Mouse (Mus musculus) intestine, embryonic 15.5 days (tissue): ENCODE results near the gene Cdh5. TPM values are rescaled to one million over a fixed set of nuclear protein-coding genes. Genes with fewer than 3 reads are reported as not detected.

Experiments used
- ATAC-seq: fragments of 200-750 bp; cut with Nextera tagmentation; 2 replicates; pipeline ENCODE4 v1.8.0; 2017; ENCODE audit warnings: moderate TSS enrichment, moderate library complexity
- H3K27ac ChIP-seq: fragments of 300-500 bp; sonication (generic); 2 replicates; pipeline ENCODE4 v1.5.1; 2015; ENCODE audit warnings: mild to moderate bottlenecking, inconsistent platforms
- H3K27me3 ChIP-seq: fragments of 300-500 bp; sonication (generic); replicated peaks from 2 replicates; pipeline ENCODE4 v1.6.1; 2015; ENCODE audit warnings: inconsistent platforms
- H3K36me3 ChIP-seq: fragments of 300-500 bp; sonication (generic); 2 replicates; pipeline ENCODE4 v1.6.1; 2015; ENCODE audit warnings: inconsistent platforms
- H3K4me1 ChIP-seq: fragments of 300-500 bp; sonication (generic); replicated peaks from 2 replicates; pipeline ENCODE4 v1.6.1; 2015; ENCODE audit warnings: inconsistent platforms
- H3K4me2 ChIP-seq: fragments of 300-500 bp; sonication (generic); replicated peaks from 2 replicates; pipeline ENCODE4 v1.6.1; 2015; ENCODE audit warnings: mild to moderate bottlenecking, inconsistent platforms
- H3K4me3 ChIP-seq: fragments of 300-500 bp; sonication (generic); replicated peaks from 2 replicates; pipeline ENCODE4 v1.5.1; 2015; ENCODE audit warnings: inconsistent platforms
- H3K9ac ChIP-seq: fragments of 300-500 bp; sonication (generic); 2 replicates; pipeline ENCODE4 v1.6.1; 2015; ENCODE audit warnings: inconsistent platforms
- H3K9me3 ChIP-seq: fragments of 300-500 bp; sonication (generic); 2 replicates; pipeline ENCODE4 v1.6.1; 2016; ENCODE audit warnings: inconsistent platforms
- WGBS: fragments of 180-500 bp; shearing (Covaris S2); methylation state at CpG from one replicate; pipeline ENCODE4 v1.1.7; 2015; 5-methylcytosine and 5-hydroxymethylcytosine counted together
- polyA plus RNA-seq: library from polyadenylated mRNA; unstranded; fragments of >200 nt; fragmentation: Nextera tagmentation; extraction: Ambion mirVana; gene quantifications from 2 replicates; pipeline ENCODE4 v1.2.1, GENCODE M21; 2015

Gene Cdh5
- polyA plus RNA-seq, 1 experiment from 2014 or later = 25.3 TPM

DNA sequence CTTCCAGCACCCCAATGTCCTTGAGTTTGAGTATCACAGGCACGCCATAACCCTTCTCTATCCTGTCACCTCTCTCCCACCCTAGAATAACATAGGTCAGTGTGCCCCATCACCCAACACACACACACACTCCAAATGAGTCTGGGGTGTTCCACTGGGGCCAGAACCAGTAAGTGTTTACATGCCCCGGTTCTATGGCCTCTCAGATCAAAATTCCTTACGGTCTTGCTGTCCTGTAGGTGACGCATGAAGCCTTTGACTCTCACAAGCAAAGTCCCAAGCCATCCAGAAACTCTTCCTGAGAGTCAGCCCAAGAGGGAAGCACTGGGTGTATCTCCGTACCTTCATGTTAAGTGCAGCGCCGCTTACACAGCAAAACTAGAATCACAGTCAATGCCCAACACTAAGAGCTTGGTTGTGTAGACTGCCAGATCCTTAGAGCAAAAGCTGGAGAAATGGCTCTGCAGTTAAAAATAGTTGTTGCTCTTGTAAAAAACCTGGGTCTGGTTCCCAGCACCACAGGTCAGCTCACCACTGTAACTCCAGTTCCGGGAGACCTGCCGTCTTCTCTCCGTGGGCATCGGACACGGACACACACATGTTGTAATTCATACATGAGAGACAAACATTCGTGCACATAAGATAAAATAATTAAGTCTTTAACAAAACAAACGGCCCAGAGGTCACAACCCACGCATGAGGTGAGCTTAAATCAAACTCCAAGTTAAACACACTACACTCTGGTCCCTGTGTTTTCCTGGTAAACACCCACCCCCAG lies 45.5 kb downstream of the Cdh5 start:
- Histone ChIP-seq H3K4me1 (no peaks in the 10 kb centered on the region), H3K27me3 (no peaks in the 10 kb centered on the region), H3K36me3 (no peaks in the 10 kb centered on the region), H3K4me3 (no peak overlapping the region), H3K9ac (no peak overlapping the region), H3K4me2 (no peak overlapping the region), H3K9me3 (no peaks in the 10 kb centered on the region), H3K27ac (no peak overlapping the region)
- peak; percentile 4; the same call in 1 of the 2 replicates for ATAC-seq
- 85% methylated on average over 15 of the region's 15 CpGs for WGBS

DNA sequence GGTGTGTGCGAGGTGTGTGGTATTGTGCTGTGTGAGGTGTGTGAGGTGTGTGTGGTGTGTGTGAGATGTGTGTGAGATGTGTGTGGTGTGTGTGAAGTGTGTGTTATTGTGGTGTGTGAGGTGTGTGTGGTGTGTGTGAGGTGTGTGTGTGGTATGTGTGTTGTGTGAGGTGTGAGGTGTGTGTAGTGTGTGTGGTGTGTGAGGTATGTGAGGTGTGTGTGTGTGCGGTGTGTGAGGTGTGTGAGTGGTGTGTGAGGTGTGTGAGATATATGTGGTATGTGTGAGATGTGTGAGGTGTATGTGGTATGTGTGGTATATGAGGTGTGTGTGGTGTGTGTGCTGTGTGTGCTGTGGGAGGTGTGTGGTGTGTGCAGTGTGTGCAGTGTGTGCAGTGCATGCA lies 46.5 kb downstream of the Cdh5 start:
- no peak overlapping the region for H3K27ac ChIP-seq
- no peaks in the 10 kb centered on the region for H3K36me3 ChIP-seq
- H3K4me2 ChIP-seq = no peak overlapping the region
- no peak overlapping the region for H3K4me3 ChIP-seq
- H3K27me3 ChIP-seq = no peaks in the 10 kb centered on the region
- no peak overlapping the region for H3K9ac ChIP-seq
- H3K9me3 ChIP-seq = no peaks in the 10 kb centered on the region
- H3K4me1 ChIP-seq = no peaks in the 10 kb centered on the region
- no peak for ATAC-seq
- 94% methylated on average over 2 of the region's 2 CpGs for WGBS

DNA sequence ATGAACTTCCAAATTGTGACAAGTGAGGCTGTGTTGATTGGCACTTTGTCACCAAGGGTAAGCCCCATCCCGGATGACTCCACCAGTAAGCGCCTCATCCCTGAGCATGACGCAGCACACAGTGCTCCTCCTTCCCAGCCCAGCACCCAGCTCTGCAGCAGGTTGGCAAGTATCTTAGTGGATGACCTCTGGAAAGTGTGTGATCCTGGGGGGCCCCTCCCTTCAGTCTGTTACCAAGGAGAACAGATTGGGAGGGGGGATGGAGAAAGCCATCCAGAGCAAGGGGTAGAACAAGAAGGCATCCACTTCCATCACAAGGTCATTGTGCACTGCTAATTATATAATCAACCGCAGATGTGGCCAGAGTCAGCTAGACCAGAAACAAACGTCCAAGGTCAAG lies 59.3 kb downstream of the Cdh5 start:
- Histone ChIP-seq H3K36me3 (no peaks in the 10 kb centered on the region), H3K9me3 (no peaks in the 10 kb centered on the region), H3K27ac (no peak overlapping the region), H3K4me2 (no peak overlapping the region), H3K27me3 (0 out of 2 replicates have a peak, but pooled peaks cover 3% of the 10 kb centered on the region), H3K4me3 (no peak overlapping the region), H3K4me1 (no peaks in the 10 kb centered on the region), H3K9ac (no peak overlapping the region)
- no peak for ATAC-seq
- 71% methylated on average over 5 of the region's 5 CpGs for WGBS

DNA sequence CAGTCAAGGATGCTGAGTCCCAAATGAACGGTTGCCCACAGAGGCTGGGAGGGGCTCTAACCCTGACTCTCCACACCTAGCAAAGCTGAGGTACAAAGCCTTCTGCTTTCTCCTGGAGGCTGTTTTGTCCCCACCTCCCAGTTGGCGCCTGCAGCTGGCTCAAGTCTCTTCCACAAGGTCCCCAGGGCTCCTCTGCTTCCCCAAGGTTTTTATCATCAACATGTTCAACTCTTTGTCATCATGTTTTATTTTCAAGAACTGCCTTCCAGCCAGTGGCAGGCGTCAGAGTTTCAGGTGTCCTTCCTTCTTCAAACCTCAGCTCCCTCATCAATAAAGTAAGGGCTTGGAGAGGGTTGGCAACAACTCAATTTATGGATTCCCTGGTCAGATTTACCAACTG lies 68.0 kb downstream of the Cdh5 start:
- 85% methylated on average over 3 of the region's 3 CpGs for WGBS
- Histone ChIP-seq H3K36me3 (no peaks in the 10 kb centered on the region), H3K4me1 (peaks cover 9% of the 10 kb centered on the region), H3K9me3 (no peaks in the 10 kb centered on the region), H3K4me2 (no peak overlapping the region), H3K27ac (no peak overlapping the region), H3K9ac (no peak overlapping the region), H3K4me3 (no peak overlapping the region), H3K27me3 (peaks cover 39% of the 10 kb centered on the region)
- no peak for ATAC-seq

DNA sequence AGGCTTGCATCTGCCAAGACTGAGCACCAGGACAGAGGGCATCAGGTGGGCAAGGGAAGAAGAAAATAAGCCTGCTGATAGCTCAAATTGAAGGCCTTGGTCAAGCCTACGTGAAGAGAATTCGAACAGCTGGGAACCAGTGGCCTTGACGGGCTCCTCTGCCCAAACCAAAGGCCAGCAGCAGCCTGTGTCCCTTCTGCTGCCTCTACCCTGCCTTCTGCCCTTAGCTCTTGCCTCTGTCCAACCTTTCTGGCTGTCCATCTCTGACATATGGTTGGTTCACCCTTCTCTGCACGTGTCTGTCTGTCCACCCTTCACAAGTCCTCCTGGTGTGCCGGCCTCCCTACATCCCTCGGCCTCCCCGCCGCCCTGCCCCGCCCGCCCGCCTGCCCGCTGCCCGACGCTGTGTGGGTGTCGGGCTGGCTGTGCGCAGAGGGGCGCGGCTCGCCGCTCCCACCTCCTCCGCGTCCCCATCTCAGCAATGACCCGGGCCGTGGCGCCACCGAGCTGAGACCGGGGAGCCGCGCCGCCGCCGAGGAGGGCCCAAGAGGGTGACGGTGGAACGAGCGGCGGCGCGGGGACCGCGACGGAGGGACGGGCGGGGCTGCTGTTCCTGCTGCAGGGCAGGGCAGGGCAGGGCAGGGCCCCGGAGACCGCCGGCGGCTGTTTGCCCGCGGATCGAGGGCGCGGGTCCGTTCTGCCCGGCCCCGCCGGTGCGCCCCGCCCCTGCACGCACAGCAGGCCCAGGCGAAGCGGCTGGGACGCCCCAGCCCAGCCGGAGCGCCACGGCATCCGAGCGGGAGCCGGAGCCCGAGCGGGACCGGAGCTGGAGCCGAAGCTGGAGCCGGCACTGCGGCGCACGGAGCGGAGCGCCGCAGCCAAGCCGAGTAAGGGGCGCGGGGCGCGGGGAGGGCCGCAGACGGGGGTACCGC lies 69.0 kb downstream of the Cdh5 start, which contains the start of gene Bean1:
Bean1 (plus strand) TSS at position 325 of the 932 bp plus-strand sequence.
- peak; percentile 91 for ATAC-seq
- Histone ChIP-seq H3K9me3 (no peaks in the 10 kb centered on the region), H3K36me3 (no peaks in the 10 kb centered on the region), H3K27me3 (peaks cover 39% of the 10 kb centered on the region), H3K9ac (peak within 1 kb of the TSS; percentile 71), H3K4me1 (peaks cover 9% of the 10 kb centered on the region), H3K4me3 (peak within 1 kb of the TSS; percentile 62), H3K4me2 (peak within 1 kb of the TSS; percentile 98), H3K27ac (no peak within 1 kb of the TSS)
- 2% methylated on average over 87 of the region's 87 CpGs for WGBS

DNA sequence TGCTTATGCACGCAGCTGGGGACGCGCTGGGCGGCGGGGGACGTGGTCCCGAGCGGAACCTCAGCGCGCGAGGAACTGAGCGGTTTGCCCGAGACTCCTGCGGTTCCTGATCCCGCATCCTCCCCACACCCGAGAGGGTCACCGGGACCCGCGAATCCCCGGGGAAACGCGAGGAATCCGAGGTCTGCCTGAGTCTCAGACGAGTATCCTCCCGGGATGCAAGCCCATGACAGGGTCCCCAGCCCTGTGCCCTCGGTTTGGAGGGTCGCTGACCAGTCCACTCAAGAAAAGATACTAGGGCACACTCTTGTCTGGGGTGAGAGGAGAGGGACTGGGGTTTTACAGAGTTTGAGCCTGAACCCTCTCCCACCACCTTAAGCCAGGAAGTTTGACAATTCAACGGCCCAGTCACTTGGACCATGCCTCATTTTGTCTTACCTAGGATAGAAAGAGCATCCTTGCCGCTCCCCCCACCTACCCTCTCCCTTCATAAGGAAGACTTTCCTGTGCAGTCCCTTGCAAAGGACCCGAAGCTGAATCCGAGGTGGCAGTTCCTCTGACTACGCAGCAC lies 69.7 kb downstream of the Cdh5 start:
- Histone ChIP-seq H3K9me3 (no peaks in the 10 kb centered on the region), H3K27ac (no peak overlapping the region), H3K4me2 (peak overlapping the region; percentile 98), H3K36me3 (no peaks in the 10 kb centered on the region), H3K4me3 (peak overlapping the region; percentile 62), H3K9ac (peak overlapping the region; percentile 71), H3K4me1 (peaks cover 9% of the 10 kb centered on the region), H3K27me3 (peaks cover 39% of the 10 kb centered on the region)
- 4% methylated on average over 32 of the region's 32 CpGs for WGBS
- peak; percentile 6; the same call in 1 of the 2 replicates for ATAC-seq

DNA sequence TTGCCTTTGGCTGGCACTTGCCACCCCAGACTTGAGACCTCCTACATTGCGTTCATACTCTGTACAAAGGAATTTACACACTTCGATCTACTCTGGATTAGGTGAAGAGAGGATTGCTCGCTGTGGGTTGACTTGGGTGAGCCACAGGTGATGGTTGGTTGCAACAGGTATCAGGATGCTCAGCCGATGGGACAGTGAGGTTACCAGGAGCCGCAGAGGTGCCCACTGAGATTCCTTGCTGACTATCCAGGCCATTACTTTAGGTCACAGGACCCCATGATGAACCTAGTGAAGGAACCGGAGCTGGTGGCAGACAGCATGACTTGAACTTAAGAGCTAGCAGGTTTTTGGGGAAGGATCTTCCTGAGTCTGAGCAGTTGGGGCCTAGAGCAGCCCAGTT lies 71.0 kb downstream of the Cdh5 start:
- Histone ChIP-seq H3K4me3 (no peak overlapping the region), H3K27me3 (peaks cover 39% of the 10 kb centered on the region), H3K36me3 (no peaks in the 10 kb centered on the region), H3K9me3 (no peaks in the 10 kb centered on the region), H3K27ac (no peak overlapping the region), H3K4me2 (no peak overlapping the region), H3K4me1 (peaks cover 9% of the 10 kb centered on the region), H3K9ac (no peak overlapping the region)
- ATAC-seq = no peak
- WGBS = 87% methylated on average over 6 of the region's 6 CpGs

DNA sequence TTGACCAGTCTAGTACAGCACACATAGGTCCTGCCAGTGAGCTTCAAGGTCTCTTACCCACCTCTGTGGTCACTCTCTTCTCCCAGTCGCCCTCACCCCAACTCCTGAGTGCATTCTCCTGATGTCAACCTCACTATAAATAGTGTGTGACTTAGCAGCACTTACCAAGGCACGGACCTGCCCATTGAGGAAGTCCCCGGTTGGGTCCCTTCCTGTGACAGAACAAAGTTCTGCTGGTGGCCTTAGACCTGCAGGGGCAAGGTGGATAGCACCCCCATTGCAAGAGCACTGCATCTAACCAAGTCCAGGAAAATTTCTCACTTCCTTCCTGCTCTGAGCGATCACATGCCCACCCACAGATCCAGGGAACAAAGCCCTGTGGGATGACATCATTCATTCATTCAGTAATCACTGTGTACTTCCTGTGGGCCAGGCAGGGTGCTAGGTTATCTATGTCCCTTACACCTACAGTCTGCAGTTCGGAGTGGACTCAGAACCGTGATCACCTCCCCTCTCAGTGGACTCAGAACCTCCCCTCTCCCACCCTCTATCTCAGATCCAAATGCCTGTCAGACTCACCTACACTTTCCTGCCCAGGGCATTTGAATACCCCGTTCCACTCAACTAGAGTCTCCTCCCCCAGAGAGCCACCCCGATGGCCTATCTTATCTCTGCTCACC lies 74.6 kb downstream of the Cdh5 start:
- Histone ChIP-seq H3K27ac (no peak overlapping the region), H3K4me2 (no peak overlapping the region), H3K4me1 (peaks cover 3% of the 10 kb centered on the region), H3K9ac (no peak overlapping the region), H3K36me3 (no peaks in the 10 kb centered on the region), H3K9me3 (no peaks in the 10 kb centered on the region), H3K4me3 (no peak overlapping the region), H3K27me3 (peaks cover 25% of the 10 kb centered on the region)
- 74% methylated on average over 8 of the region's 8 CpGs for WGBS
- no peak for ATAC-seq

DNA sequence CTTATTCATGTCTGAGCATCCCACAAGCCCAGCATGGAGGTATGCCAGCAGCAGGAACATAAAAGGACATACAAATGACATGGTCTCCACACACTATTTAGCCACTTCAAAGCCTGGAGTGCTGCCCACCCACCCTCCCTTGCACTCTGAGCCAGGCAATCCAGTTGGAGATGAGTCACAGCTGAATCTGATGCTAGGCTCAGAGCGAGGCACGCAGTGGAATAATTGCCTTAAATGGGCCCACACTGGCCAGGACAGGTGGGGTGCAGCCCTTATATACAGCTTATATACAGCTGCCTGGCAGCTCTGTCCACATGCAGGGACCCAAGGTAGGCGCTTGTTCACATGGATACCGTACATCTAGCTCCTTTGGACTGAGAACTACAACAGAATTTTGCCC lies 75.6 kb downstream of the Cdh5 start:
- no peak for ATAC-seq
- Histone ChIP-seq H3K27me3 (peaks cover 15% of the 10 kb centered on the region), H3K4me3 (no peak overlapping the region), H3K36me3 (no peaks in the 10 kb centered on the region), H3K9ac (no peak overlapping the region), H3K27ac (no peak overlapping the region), H3K4me1 (no peaks in the 10 kb centered on the region), H3K4me2 (no peak overlapping the region), H3K9me3 (no peaks in the 10 kb centered on the region)
- 81% methylated on average over 4 of the region's 4 CpGs for WGBS

DNA sequence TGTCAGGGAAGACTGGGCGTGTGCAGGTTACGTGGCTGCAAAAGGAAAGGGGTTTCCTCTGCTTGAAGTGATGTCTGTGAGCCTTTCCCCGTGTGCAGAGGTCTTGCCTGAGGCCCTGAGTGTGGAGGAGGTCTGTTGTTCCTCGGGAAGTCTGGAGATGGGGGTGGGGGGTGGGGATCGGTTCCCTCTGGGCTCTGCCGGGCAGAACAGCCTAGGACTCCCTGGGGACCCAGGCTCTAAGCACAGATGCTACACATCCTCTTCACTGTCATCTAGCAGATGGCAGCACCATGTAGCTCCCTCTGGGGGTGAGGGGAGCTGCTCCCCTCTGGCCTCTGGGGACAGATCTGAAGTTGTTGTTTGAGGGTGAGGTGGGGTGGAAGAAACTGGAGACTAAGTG lies 83.5 kb downstream of the Cdh5 start:
- WGBS = 31% methylated on average over 6 of the region's 6 CpGs
- Histone ChIP-seq H3K9ac (no peak overlapping the region), H3K27me3 (no peaks in the 10 kb centered on the region), H3K4me1 (no peaks in the 10 kb centered on the region), H3K36me3 (no peaks in the 10 kb centered on the region), H3K9me3 (no peaks in the 10 kb centered on the region), H3K4me3 (no peak overlapping the region), H3K27ac (no peak overlapping the region), H3K4me2 (no peak overlapping the region)
- ATAC-seq = no peak

DNA sequence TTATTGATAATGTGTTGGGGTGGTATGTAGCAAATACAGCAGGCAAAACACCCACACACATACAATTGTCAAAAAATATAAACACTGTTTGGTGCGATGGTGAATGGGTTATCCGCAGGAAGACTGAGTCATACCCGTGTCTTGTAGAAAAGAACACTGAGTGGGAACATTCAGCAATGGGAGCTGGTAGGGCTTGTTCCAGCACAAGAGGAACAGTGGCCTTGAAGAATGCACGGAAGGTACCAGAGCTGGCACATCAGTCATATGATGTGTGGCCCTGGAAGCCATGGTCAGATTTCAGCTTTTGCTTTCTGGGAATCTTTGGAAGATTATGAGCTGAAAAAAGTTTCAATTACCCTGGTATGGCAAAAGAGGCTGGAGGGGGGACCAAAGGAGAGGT lies 85.4 kb downstream of the Cdh5 start:
- ATAC-seq = no peak
- Histone ChIP-seq H3K4me3 (no peak overlapping the region), H3K9ac (no peak overlapping the region), H3K4me2 (no peak overlapping the region), H3K4me1 (0 out of 2 replicates have a peak, but pooled peaks cover 4% of the 10 kb centered on the region), H3K27ac (no peak overlapping the region), H3K27me3 (no peaks in the 10 kb centered on the region), H3K36me3 (no peaks in the 10 kb centered on the region), H3K9me3 (no peaks in the 10 kb centered on the region)
- 81% methylated on average over 4 of the region's 4 CpGs for WGBS

DNA sequence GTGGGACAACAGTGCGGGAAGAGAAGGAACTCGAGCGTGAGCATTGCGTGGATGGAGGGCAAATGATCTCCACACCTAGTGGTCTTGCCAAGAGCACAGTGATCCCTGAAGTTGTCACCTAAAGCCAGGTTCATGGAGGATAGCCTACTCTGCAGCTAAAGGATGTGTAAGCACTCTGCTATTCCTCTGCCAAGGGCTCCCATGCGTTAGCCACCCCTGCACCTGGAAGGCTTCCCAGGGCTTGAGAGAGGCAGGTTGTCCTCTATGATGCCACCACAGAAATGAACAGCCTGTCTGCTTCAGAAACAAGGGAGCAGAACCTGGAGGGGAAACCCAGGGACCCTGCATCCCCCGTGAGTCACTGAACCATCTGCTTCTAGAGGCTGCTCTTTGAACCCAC lies 86.2 kb downstream of the Cdh5 start:
- no peak overlapping the region for H3K4me2 ChIP-seq
- H3K9ac ChIP-seq = no peak overlapping the region
- no peaks in the 10 kb centered on the region for H3K9me3 ChIP-seq
- WGBS = 88% methylated on average over 6 of the region's 6 CpGs
- H3K4me3 ChIP-seq = no peak overlapping the region
- ATAC-seq = no peak
- H3K27ac ChIP-seq = no peak overlapping the region
- 0 out of 2 replicates have a peak, but pooled peaks cover 4% of the 10 kb centered on the region for H3K4me1 ChIP-seq
- H3K36me3 ChIP-seq = no peaks in the 10 kb centered on the region
- no peaks in the 10 kb centered on the region for H3K27me3 ChIP-seq
